Mouse (Mus musculus) kidney, adult 2 months (tissue): ENCODE results near the gene Flot1. TPM values are rescaled to one million over a fixed set of nuclear protein-coding genes. Genes with fewer than 3 reads are reported as not detected.

Source experiments
- DNase-seq: peaks from one replicate; pipeline ENCODE4 v3.0.0; 2021
- H3K27ac ChIP-seq: fragments of 200-500 bp; 2 replicates; pipeline ENCODE4 v1.5.1; 2012; ENCODE audit warnings: low read depth, low read length, control low read depth, inconsistent platforms; ENCODE audit not compliant: insufficient read depth
- H3K27me3 ChIP-seq: fragments of 200-500 bp; replicated peaks from 2 replicates; pipeline ENCODE4 v1.6.1; 2012; ENCODE audit warnings: mild to moderate bottlenecking, moderate library complexity, low read length, inconsistent platforms; ENCODE audit not compliant: control insufficient read depth, insufficient read depth
- H3K36me3 ChIP-seq: fragments of 200-500 bp; 2 replicates; pipeline ENCODE4 v1.6.1; 2012; ENCODE audit warnings: mild to moderate bottlenecking, moderate library complexity, low read length, inconsistent platforms; ENCODE audit not compliant: control insufficient read depth, insufficient read depth
- H3K4me1 ChIP-seq: fragments of 200-500 bp; 2 replicates; pipeline ENCODE4 v1.6.1; 2011; ENCODE audit warnings: low read length; ENCODE audit not compliant: control insufficient read depth, insufficient read depth
- H3K4me3 ChIP-seq: fragments of 200-500 bp; 2 replicates; pipeline ENCODE4 v1.5.1; 2011; ENCODE audit warnings: mild to moderate bottlenecking, low read depth, low read length, control low read depth; ENCODE audit not compliant: insufficient read depth
- CTCF ChIP-seq: fragments of 200-500 bp; conservative IDR thresholded peaks from 2 replicates; pipeline ENCODE4 v1.5.1; 2011; ENCODE audit warnings: low read depth, mild to moderate bottlenecking, control low read depth, low read length, moderate library complexity, mixed read lengths; ENCODE audit not compliant: insufficient read depth, insufficient read length
- POLR2A ChIP-seq: fragments of 200-500 bp; IDR thresholded peaks from one replicate; pipeline ENCODE4 v1.6.1; 2011; ENCODE audit warnings: low read depth, low read length, control low read depth
- WGBS: fragments of 180-500 bp; shearing (Covaris S2); methylation state at CpG from one replicate; pipeline ENCODE4 v1.1.7; 2018; 5-methylcytosine and 5-hydroxymethylcytosine counted together
- polyA plus RNA-seq: library from polyadenylated mRNA; depleted of rRNA; stranded (reverse); fragments of >200 nt; gene quantifications from 2 replicates; pipeline ENCODE4 v1.2.3, GENCODE M21; 2012

Gene Flot1
- polyA plus RNA-seq, 1 experiment = 45.3 TPM

DNA sequence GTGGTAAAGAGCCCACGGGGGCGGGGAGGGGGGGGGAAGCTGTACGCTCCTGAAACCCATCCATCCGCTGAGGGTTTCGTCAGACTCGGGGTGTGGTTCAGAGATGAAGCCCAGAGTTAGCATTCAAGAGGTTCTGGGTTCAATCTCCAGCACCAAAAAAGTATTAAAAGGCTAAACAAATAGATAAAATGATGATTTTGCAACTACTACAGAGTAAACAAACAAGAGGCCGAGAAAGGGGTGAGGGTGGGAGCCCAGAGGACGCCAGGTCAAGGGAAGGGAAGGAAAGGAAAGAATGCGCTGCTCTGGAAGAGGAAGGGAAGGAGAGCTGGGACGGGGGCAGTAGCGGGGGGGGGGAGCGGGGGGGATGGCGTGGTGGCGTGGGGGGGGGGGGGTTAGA, 6.3 kb upstream of the Flot1 start:
- H3K27ac ChIP-seq = 0 out of 2 replicates have a peak overlapping the region, but pooled peaks have one; percentile 19
- H3K27me3 ChIP-seq = no peaks in the 10 kb centered on the region
- H3K36me3 ChIP-seq = no peaks in the 10 kb centered on the region
- TF ChIP-seq POLR2A (no peak), CTCF (no peak)
- 60% methylated on average over 8 of the region's 14 CpGs for WGBS
- no peak overlapping the region for H3K4me3 ChIP-seq
- peak; percentile 68 for DNase-seq
- H3K4me1 ChIP-seq = peaks cover 52% of the 10 kb centered on the region

DNA sequence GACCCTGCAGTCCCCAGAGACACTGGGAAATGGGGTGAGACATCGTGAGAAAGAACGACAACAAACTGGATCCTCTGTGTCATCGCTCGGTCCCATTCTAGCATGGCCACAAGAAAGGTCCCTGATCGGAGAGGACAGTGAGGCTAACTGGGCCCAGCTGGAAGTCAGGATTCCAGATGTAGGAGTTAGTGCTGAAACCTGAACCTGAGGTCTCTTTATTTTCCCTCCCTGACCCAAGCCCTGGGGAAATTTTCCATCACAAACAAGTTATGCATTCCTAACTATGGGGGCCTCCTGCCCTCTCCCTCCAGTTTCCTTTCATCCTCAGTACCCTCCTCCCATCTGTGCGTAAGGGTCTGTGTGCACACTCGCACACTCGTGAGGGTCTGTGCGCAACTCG, 5.8 kb upstream of the Flot1 start:
- TF ChIP-seq POLR2A (no peak), CTCF (no peak)

DNA sequence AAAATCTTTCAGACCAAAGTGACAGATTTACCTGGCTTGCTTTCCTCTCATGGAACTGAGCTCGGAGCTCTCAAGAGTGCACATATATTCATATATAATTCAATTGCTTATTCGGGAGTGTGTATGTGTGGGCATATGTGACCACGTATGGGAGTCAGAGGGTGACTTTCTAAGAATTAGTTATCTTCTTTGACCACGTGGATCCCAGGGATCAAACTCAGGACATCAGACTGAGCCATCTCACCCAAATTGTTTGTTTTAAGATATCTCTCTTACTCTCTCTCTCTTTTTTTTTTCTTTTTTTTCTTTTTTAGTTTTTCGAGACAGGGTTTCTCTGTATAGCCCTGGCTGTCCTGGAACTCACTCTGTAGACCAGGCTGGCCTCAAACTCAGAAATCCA, 2.9 kb upstream of the Flot1 start:
- no peaks in the 10 kb centered on the region for H3K27me3 ChIP-seq
- no peak for TF ChIP-seq CTCF
- no peak for TF ChIP-seq POLR2A
- DNase-seq = no peak
- no peak overlapping the region for H3K4me3 ChIP-seq
- peaks cover 27% of the 10 kb centered on the region; the same call in 1 of the 2 replicates for H3K4me1 ChIP-seq
- 90% methylated on average over 5 of the region's 5 CpGs for WGBS
- H3K36me3 ChIP-seq = no peaks in the 10 kb centered on the region
- peak overlapping the region; percentile 96; the same call in 1 of the 2 replicates for H3K27ac ChIP-seq

More for the DNA sequence above, 5.8 kb upstream of the Flot1 start:
- Histone ChIP-seq H3K27ac (peak overlapping the region; percentile 79), H3K27me3 (no peaks in the 10 kb centered on the region), H3K36me3 (no peaks in the 10 kb centered on the region), H3K4me1 (peaks cover 51% of the 10 kb centered on the region), H3K4me3 (no peak overlapping the region)
- DNase-seq = peak; percentile 54
- WGBS = 57% methylated on average over 10 of the region's 10 CpGs

DNA sequence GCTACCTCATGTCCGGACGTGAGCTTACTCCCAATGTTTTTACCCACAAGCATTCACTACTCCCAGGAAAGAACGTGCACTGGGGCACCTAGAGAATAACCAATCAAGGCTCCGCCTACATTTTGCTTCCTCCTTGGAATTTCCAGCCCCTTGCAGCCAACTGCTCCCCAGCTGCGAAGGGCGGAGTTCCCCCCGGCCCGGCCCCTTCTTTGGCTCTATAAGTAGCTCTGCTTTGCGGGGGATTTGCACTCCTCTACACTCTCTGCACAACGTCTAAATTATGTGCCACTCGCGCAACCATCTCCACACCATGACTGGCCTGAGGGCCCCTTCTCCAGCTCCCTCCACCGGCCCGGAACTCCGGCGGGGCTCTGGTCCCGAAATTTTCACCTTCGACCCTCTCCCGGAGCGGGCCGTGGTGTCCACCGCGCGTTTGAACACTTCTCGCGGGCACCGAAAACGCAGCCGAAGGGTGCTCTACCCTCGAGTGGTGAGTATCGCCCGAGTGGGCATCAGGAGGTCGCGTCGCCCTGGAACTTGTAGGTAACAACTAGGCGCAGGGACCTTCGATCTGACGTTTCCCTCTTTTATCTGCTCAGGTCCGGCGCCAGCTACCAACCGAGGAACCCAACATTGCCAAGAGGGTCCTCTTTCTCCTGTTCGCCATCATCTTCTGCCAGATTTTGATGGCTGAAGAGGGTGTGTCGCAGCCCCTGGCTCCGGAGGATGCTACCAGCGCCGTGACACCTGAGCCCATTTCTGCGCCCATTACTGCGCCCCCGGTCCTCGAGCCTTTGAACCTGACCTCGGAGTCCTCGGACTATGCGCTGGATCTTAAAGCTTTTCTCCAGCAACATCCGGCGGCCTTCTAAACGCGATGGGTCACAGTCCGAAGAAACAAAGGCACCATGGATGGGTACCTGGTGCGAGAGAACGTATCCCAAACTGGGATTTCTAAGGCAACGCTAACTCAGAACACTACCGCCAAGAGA, 1.3 kb upstream of the Flot1 start, which contains the start of gene Ier3:
Ier3 (plus strand) TSS at position 246 of the 992 bp plus-strand sequence.
- Histone ChIP-seq H3K27ac (peak within 1 kb of the TSS; percentile 96), H3K4me3 (peak within 1 kb of the TSS; percentile 95), H3K36me3 (no peaks in the 10 kb centered on the region), H3K4me1 (peaks cover 18% of the 10 kb centered on the region; the same call in 1 of the 2 replicates), H3K27me3 (no peaks in the 10 kb centered on the region)
- TF ChIP-seq POLR2A (peak; percentile 95), CTCF (no peak)
- under 1% methylated on average over 62 of the region's 62 CpGs for WGBS
- peak; percentile 97 for DNase-seq

DNA sequence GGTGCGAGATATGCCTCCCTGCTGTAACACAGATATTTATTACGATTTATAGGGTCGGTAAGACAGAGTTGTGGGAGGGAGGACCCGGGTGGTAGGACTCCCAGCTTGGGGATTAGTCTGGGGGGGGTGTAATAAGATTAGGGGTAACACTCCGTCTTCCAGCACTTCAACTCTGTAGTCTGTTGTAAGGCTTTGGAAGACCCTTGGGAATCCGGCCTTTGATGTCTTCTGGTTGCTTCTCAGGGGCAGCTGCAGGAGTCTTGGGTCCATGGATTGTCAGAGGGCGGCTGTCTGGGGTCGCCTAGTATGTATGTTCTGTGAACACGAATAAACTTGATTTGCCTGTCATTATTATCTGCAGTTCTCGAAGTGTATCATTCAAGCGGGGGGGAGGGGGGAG, 466 bp upstream of the Flot1 start:
- TF ChIP-seq POLR2A (no peak), CTCF (no peak)
- Histone ChIP-seq H3K27ac (peak overlapping the region; percentile 94), H3K4me3 (peak overlapping the region; percentile 95), H3K27me3 (no peaks in the 10 kb centered on the region), H3K36me3 (no peaks in the 10 kb centered on the region), H3K4me1 (peaks cover 13% of the 10 kb centered on the region; the same call in 1 of the 2 replicates)
- WGBS = 6% methylated on average over 11 of the region's 11 CpGs
- no peak for DNase-seq

DNA sequence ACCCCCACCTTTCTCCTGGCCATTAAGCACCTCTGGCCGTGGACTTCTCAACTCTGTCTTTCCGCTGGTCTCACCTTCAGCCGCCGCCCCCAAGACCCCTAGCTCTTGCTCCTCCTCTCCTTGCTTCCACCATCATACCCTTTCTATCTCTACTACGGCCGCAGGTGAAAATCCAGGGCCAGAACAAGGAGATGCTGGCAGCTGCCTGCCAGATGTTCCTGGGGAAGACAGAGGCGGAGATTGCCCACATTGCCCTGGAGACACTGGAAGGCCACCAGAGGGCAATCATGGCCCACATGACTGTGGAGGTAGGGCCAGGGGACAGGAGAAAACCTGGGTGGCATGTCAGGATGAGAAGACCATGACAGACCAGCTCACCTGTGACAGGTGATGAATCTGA, 1.4 kb downstream of the Flot1 start:
- no peak overlapping the region for H3K27ac ChIP-seq
- DNase-seq = peak; percentile 49
- H3K27me3 ChIP-seq = no peaks in the 10 kb centered on the region
- H3K4me1 ChIP-seq = peaks cover 11% of the 10 kb centered on the region; the same call in 1 of the 2 replicates
- no peaks in the 10 kb centered on the region for H3K36me3 ChIP-seq
- TF ChIP-seq CTCF (peak; percentile 45), POLR2A (no peak)
- no peak overlapping the region for H3K4me3 ChIP-seq
- WGBS = 71% methylated on average over 7 of the region's 7 CpGs
